Mouse (Mus musculus) activated CD4-positive, CD25-positive, alpha-beta regulatory T cell, adult 9 weeks (primary cell): ENCODE data around the gene Snx9. TPM values are rescaled to one million over a fixed set of nuclear protein-coding genes. Genes with fewer than 3 reads are reported as not detected.

Source experiments
- polyA plus RNA-seq: library from polyadenylated mRNA; unstranded; fragments of 100-300 nt; shearing (Covaris generic); gene quantifications from one replicate; pipeline ENCODE4 v1.2.1, GENCODE M21; 2017

Snx9 gene
- 6.8 TPM for polyA plus RNA-seq

DNA sequence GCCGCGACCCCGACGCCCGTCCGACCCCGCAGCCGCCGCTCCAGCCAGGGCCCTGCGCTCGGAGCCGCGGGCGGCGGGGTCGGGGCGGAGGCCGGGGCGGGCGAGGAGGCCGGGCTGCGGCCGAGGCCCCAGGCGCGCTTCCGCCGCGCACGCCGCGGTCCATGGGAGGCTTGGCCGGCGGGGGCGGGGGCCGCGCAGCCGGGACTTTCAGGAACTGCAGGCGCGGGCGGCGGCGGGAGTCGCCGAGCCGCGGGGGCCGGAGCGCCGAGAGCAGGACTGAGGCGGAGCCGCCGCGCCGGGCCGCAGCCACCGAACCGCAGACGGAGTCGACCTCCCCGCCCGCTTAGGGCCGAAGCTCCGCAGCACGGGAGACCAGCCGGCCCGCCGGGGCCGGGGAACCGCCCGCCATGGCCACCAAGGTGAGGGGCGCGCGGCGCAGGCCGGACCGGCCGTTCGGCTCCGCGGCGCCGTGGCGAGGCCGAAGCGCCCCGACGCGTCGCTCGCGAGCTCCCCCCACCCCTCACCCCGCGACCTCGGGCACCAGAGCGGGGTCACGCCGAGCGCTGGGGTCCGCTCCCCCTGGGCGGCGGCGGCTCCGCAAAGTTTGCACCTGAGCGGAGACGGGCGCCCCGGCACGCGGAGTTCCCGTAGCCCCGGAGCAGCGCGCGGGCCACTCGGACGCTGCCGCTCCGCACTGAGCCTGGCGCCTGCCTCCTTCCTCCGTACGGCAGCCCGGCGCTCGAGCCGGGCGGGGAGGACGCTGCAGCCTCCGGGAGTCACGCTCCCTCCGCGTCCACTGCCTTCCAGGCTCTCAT, at the start of gene Snx9:
TSS of gene Snx9 (plus strand) at position 202 of the 815 bp plus-strand sequence.

GRCm38 (mm10) chr17:5941230-5942043, 100.3 kb downstream of the Snx9 start, which contains the start of gene Synj2:
Gene Synj2, plus strand, starts transcription at chr17:5941280.

Other genes starting within 250 kb of the Snx9 start
- 20.6 TPM for gene Synj2, start 100.0 kb downstream of the Snx9 start, polyA plus RNA-seq
- 2.2 TPM for gene Serac1, start 238.4 kb downstream of the Snx9 start, polyA plus RNA-seq
- 93.8 TPM for gene Gtf2h5, start 238.5 kb downstream of the Snx9 start, polyA plus RNA-seq